Comparison of ENCODE assay signal across 26 mouse cellular contexts in the genomic region with DNA sequence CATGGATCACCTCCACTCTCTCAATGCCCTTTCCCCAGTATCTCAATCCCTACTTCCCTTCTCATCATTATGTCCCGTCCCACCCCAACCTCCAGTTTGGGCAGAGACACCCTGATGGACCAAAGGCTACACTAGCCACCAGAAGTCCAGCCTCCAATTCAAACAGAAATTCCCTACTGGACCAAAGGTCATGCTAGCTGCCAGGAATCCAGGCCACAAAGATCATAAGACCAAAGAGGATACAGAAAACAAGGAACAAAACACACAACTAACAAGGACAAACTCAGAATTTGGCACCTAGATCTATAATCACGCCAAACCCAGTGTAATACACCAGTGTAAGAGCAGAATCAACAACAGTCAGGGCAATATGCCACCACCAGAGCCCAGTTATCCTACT. TPM values are rescaled to one million over a fixed set of nuclear protein-coding genes. Genes with fewer than 3 reads are reported as not detected.
DNase-seq lines count a peak whose midpoint lies in the region; ATAC-seq lines count a peak whose summit lies in the region.
"Had no signal": no experiment of that assay in that cellular context is flagged by ENCODE, and none has a peak within 500 bp of the region (broad histone marks: within the 10 kb centered on the region; RNA-seq: fewer than 3 reads in every experiment).

No protein-coding gene starts in this region.

- no peak overlapping the region for H3K4me3 ChIP-seq in liver, embryonic 16.5 days (ENCODE audit: low read depth, low read length)
- H3K4me3 ChIP-seq: heart, embryonic 12.5 days; hindbrain, embryonic 12.5 days; limb, embryonic 13.5 days; lung, embryonic 15.5 days; megakaryocyte, embryonic 14.5 days; midbrain, embryonic 13.5 days had no signal

- peak overlapping the region; percentile 46 for H3K27ac ChIP-seq in liver, embryonic 16.5 days (ENCODE audit: low read length)
- H3K27ac ChIP-seq: hindbrain, embryonic 12.5 days; limb, embryonic 13.5 days; lung, embryonic 15.5 days; midbrain, embryonic 13.5 days had no signal

- WGBS in liver, embryonic 16.5 days (ENCODE audit: insufficient replicate concordance) = 48% methylated on average over 2 of the region's 2 CpGs

- H3K9ac ChIP-seq in liver, embryonic 16.5 days (ENCODE audit: low read depth, low read length) = no peak overlapping the region
- H3K9ac ChIP-seq: heart, embryonic 12.5 days; hindbrain, embryonic 12.5 days; limb, embryonic 13.5 days; lung, embryonic 15.5 days; midbrain, embryonic 13.5 days had no signal

- no peaks in the 10 kb centered on the region for H3K36me3 ChIP-seq in liver, embryonic 16.5 days (ENCODE audit: control insufficient read depth, insufficient read depth)
- H3K36me3 ChIP-seq: heart, embryonic 12.5 days; hindbrain, embryonic 12.5 days; limb, embryonic 13.5 days; lung, embryonic 15.5 days; midbrain, embryonic 13.5 days had no signal

- ATAC-seq in liver, embryonic 16.5 days (ENCODE audit: low read depth) = peak; percentile 81
- ATAC-seq: CD4-positive, CD25-positive, alpha-beta regulatory T cell, adult 4 months; forebrain, embryonic 14.5 days; intestine, postnatal 0 days; midbrain, embryonic 13.5 days had no signal

- no peaks in the 10 kb centered on the region for H3K27me3 ChIP-seq in liver, embryonic 16.5 days (ENCODE audit: control insufficient read depth, insufficient read depth, low read depth, low read length)
- H3K27me3 ChIP-seq: hindbrain, embryonic 12.5 days; limb, embryonic 13.5 days; lung, embryonic 15.5 days had no signal

- H3K9me3 ChIP-seq in liver, embryonic 16.5 days (replicated peaks; ENCODE audit: control insufficient read depth, low read length) = no peaks in the 10 kb centered on the region
- H3K9me3 ChIP-seq: heart, embryonic 12.5 days; hindbrain, embryonic 12.5 days; limb, embryonic 13.5 days; lung, embryonic 15.5 days; megakaryocyte, embryonic 14.5 days; midbrain, embryonic 13.5 days had no signal

- peaks cover 4% of the 10 kb centered on the region; the same call in 1 of the 2 replicates for H3K4me1 ChIP-seq in liver, embryonic 16.5 days (ENCODE audit: control insufficient read depth, low read depth, low read length)
- H3K4me1 ChIP-seq: heart, embryonic 12.5 days; hindbrain, embryonic 12.5 days; limb, embryonic 13.5 days; lung, embryonic 15.5 days; midbrain, embryonic 13.5 days had no signal

- peak; percentile 59 for DNase-seq in kidney, adult 11 months
- no peak for DNase-seq in kidney, postnatal 4 days
- peak; percentile 86 for DNase-seq in adipocyte (ENCODE audit: low spot score)
- peak; percentile 49 to 75 for DNase-seq in kidney, postnatal 36 days
- DNase-seq in layer of hippocampus, adult 9-11 months = no peak
- no peak for DNase-seq in cerebellum, adult 11 months
- DNase-seq: cerebellum, adult 8-10 months; cerebellum, postnatal 36 days; gastrocnemius, postnatal 14 days; heart, adult 11 months; heart, postnatal 10 days; lung, postnatal 36 days; thymus, adult 18-20 months; thymus, postnatal 4 days had no signal

- H3K4me2 ChIP-seq in liver, embryonic 16.5 days (ENCODE audit: low read depth, low read length) = no peak overlapping the region
- H3K4me2 ChIP-seq: heart, embryonic 12.5 days; hindbrain, embryonic 12.5 days; limb, embryonic 13.5 days; lung, embryonic 15.5 days; midbrain, embryonic 13.5 days had no signal

RNA-seq across cellular contexts. Expression of a gene that starts 6.8 kb away (rescaled TPM):
- polyA plus RNA-seq in liver, embryonic 16.5 days (2015; fragmentation: Nextera tagmentation; extraction: Ambion mirVana) = not detected in 2 replicates
- polyA plus RNA-seq: CD4-positive, CD25-positive, alpha-beta regulatory T cell, adult 4 months; embryonic facial prominence, embryonic 14.5 days; forebrain, embryonic 14.5 days; heart, embryonic 12.5 days; hindbrain, embryonic 12.5 days; intestine, postnatal 0 days; limb, embryonic 13.5 days; lung, embryonic 15.5 days; midbrain, embryonic 13.5 days; stomach, embryonic 16.5 days had no signal

RNA-seq across cellular contexts. Expression of a gene that starts 7.8 kb away (rescaled TPM):
- 10.5 and 10.9 TPM in 2 replicates for polyA plus RNA-seq in liver, embryonic 16.5 days (2015; fragmentation: Nextera tagmentation; extraction: Ambion mirVana)

RNA-seq across cellular contexts. Expression of a gene that starts 12.7 kb away (rescaled TPM):
- 8.7 and 9.6 TPM in 2 replicates for polyA plus RNA-seq in liver, embryonic 16.5 days (2015; fragmentation: Nextera tagmentation; extraction: Ambion mirVana)

RNA-seq across cellular contexts. Expression of a gene that starts 19.7 kb away (rescaled TPM):
- polyA plus RNA-seq in liver, embryonic 16.5 days (2015; fragmentation: Nextera tagmentation; extraction: Ambion mirVana) = not detected in 2 replicates
- polyA plus RNA-seq: CD4-positive, CD25-positive, alpha-beta regulatory T cell, adult 4 months; embryonic facial prominence, embryonic 14.5 days; forebrain, embryonic 14.5 days; heart, embryonic 12.5 days; hindbrain, embryonic 12.5 days; intestine, postnatal 0 days; limb, embryonic 13.5 days; lung, embryonic 15.5 days; midbrain, embryonic 13.5 days; stomach, embryonic 16.5 days had no signal

RNA-seq across cellular contexts. Expression of a gene that starts 33.1 kb away (rescaled TPM):
- polyA plus RNA-seq in liver, embryonic 16.5 days (2015; fragmentation: Nextera tagmentation; extraction: Ambion mirVana) = 11.1 and 12.0 TPM in 2 replicates

Comparison
In these comparisons a context has a peak if more than half of its experiments do, and no peak if none do; other contexts are left out.
1. DNase-seq: peak in kidney, adult 11 months (single experiment), adipocyte (single experiment) and kidney, postnatal 36 days (2 of 2); none in kidney, postnatal 4 days (0 of 2), layer of hippocampus, adult 9-11 months (single experiment) and cerebellum, adult 11 months (single experiment).